Mouse (Mus musculus): Measurements from ENCODE around the gene Gm17409. TPM values are rescaled to one million over a fixed set of nuclear protein-coding genes. Genes with fewer than 3 reads are reported as not detected.

Gm17409 gene
- polyA plus RNA-seq (2015; fragmentation: Nextera tagmentation; extraction: Ambion mirVana): not detected in 2 replicates

GRCm38 (mm10) chr2:58469816-58470215 lies at the start of gene Gm17409:
Gm17409 (plus strand) TSS chr2:58470116.
- Histone ChIP-seq H3K36me3 (peaks cover 37% of the 10 kb centered on the region), H3K9ac (no peak within 1 kb of the TSS), H3K4me2 (no peak within 1 kb of the TSS), H3K9me3 (no peaks in the 10 kb centered on the region), H3K4me3 (no peak within 1 kb of the TSS), H3K4me1 (replicated peaks) (no peaks in the 10 kb centered on the region), H3K27me3 (no peaks in the 10 kb centered on the region), H3K27ac (replicated peaks) (no peak within 1 kb of the TSS)
- WGBS: 97% methylated on average over 7 of the region's 7 CpGs
- no peak for ATAC-seq (ENCODE audit: low FRiP score, low read depth)

- H3K27ac ChIP-seq (replicated peaks): no peak overlapping the region
- H3K36me3 ChIP-seq: no peaks in the 10 kb centered on the region
- H3K9ac ChIP-seq: no peak overlapping the region
- H3K4me3 ChIP-seq: no peak overlapping the region
- H3K9me3 ChIP-seq: no peaks in the 10 kb centered on the region
- WGBS: 87% methylated on average over 5 of the region's 5 CpGs
- H3K4me1 ChIP-seq (replicated peaks): no peaks in the 10 kb centered on the region
- no peak overlapping the region for H3K4me2 ChIP-seq
- ATAC-seq (ENCODE audit: low FRiP score, low read depth): no peak
- H3K27me3 ChIP-seq: no peaks in the 10 kb centered on the region
These were observed 46.6 kb upstream of the Gm17409 start for GRCm38 (mm10) chr2:58423319-58423718.

- Histone ChIP-seq H3K27me3 (no peaks in the 10 kb centered on the region), H3K36me3 (no peaks in the 10 kb centered on the region), H3K4me1 (replicated peaks) (no peaks in the 10 kb centered on the region), H3K4me3 (no peak overlapping the region), H3K4me2 (no peak overlapping the region), H3K27ac (replicated peaks) (no peak overlapping the region), H3K9me3 (no peaks in the 10 kb centered on the region), H3K9ac (no peak overlapping the region)
- 98% methylated on average over 13 of the region's 13 CpGs for WGBS
- no peak for ATAC-seq (ENCODE audit: low FRiP score, low read depth)
These were observed 44.4 kb upstream of the Gm17409 start for GRCm38 (mm10) chr2:58425436-58426004.

GRCm38 (mm10) chr2:58432211-58432610 lies 37.7 kb upstream of the Gm17409 start:
- Histone ChIP-seq H3K4me2 (no peak overlapping the region), H3K27ac (replicated peaks) (no peak overlapping the region), H3K9ac (no peak overlapping the region), H3K9me3 (no peaks in the 10 kb centered on the region), H3K4me1 (replicated peaks) (no peaks in the 10 kb centered on the region), H3K4me3 (no peak overlapping the region), H3K27me3 (no peaks in the 10 kb centered on the region), H3K36me3 (no peaks in the 10 kb centered on the region)
- ATAC-seq (ENCODE audit: low FRiP score, low read depth): peak; percentile 15; the same call in 1 of the 2 replicates
- WGBS: 91% methylated on average over 7 of the region's 7 CpGs

GRCm38 (mm10) chr2:58433317-58433716 lies 36.6 kb upstream of the Gm17409 start:
- 89% methylated on average over 2 of the region's 2 CpGs for WGBS
- Histone ChIP-seq H3K27me3 (no peaks in the 10 kb centered on the region), H3K36me3 (no peaks in the 10 kb centered on the region), H3K27ac (replicated peaks) (no peak overlapping the region), H3K4me2 (no peak overlapping the region), H3K9ac (no peak overlapping the region), H3K4me1 (replicated peaks) (no peaks in the 10 kb centered on the region), H3K9me3 (no peaks in the 10 kb centered on the region), H3K4me3 (no peak overlapping the region)
- no peak for ATAC-seq (ENCODE audit: low FRiP score, low read depth)

- WGBS: 95% methylated on average over 2 of the region's 2 CpGs
- no peak overlapping the region for H3K27ac ChIP-seq (replicated peaks)
These were observed 35.5 kb upstream of the Gm17409 start for GRCm38 (mm10) chr2:58434438-58434837.

GRCm38 (mm10) chr2:58435507-58435906 lies 34.4 kb upstream of the Gm17409 start:
- WGBS: 88% methylated on average over 13 of the region's 13 CpGs
- no peak overlapping the region for H3K4me2 ChIP-seq
- H3K4me3 ChIP-seq: no peak overlapping the region
- H3K36me3 ChIP-seq: peaks cover 6% of the 10 kb centered on the region; the same call in 1 of the 2 replicates
- H3K9ac ChIP-seq: no peak overlapping the region
- H3K4me1 ChIP-seq (replicated peaks): no peaks in the 10 kb centered on the region
- no peaks in the 10 kb centered on the region for H3K27me3 ChIP-seq
- no peaks in the 10 kb centered on the region for H3K9me3 ChIP-seq
- H3K27ac ChIP-seq (replicated peaks): no peak overlapping the region
- no peak for ATAC-seq (ENCODE audit: low FRiP score, low read depth)

More at GRCm38 (mm10) chr2:58434438-58434837, 35.5 kb upstream of the Gm17409 start:
- Histone ChIP-seq H3K36me3 (peaks cover 5% of the 10 kb centered on the region; the same call in 1 of the 2 replicates), H3K9ac (no peak overlapping the region), H3K9me3 (no peaks in the 10 kb centered on the region), H3K4me2 (no peak overlapping the region), H3K27me3 (no peaks in the 10 kb centered on the region), H3K4me3 (no peak overlapping the region), H3K4me1 (replicated peaks) (no peaks in the 10 kb centered on the region)
- ATAC-seq (ENCODE audit: low FRiP score, low read depth): no peak

GRCm38 (mm10) chr2:58436911-58437310 lies 33.0 kb upstream of the Gm17409 start:
- H3K9me3 ChIP-seq: no peaks in the 10 kb centered on the region
- 72% methylated on average over 3 of the region's 3 CpGs for WGBS
- H3K9ac ChIP-seq: no peak overlapping the region
- no peaks in the 10 kb centered on the region for H3K4me1 ChIP-seq (replicated peaks)
- peaks cover 6% of the 10 kb centered on the region; the same call in 1 of the 2 replicates for H3K36me3 ChIP-seq
- H3K27ac ChIP-seq (replicated peaks): no peak overlapping the region
- H3K4me3 ChIP-seq: no peak overlapping the region
- ATAC-seq (ENCODE audit: low FRiP score, low read depth): no peak
- H3K27me3 ChIP-seq: no peaks in the 10 kb centered on the region
- H3K4me2 ChIP-seq: no peak overlapping the region

GRCm38 (mm10) chr2:58443163-58443562 lies 26.8 kb upstream of the Gm17409 start:
- ATAC-seq (ENCODE audit: low FRiP score, low read depth): no peak
- no peak overlapping the region for H3K4me2 ChIP-seq
- no peaks in the 10 kb centered on the region for H3K27me3 ChIP-seq
- H3K27ac ChIP-seq (replicated peaks): no peak overlapping the region
- no peaks in the 10 kb centered on the region for H3K4me1 ChIP-seq (replicated peaks)
- 86% methylated on average over 4 of the region's 4 CpGs for WGBS
- H3K4me3 ChIP-seq: no peak overlapping the region
- H3K9me3 ChIP-seq: no peaks in the 10 kb centered on the region
- H3K9ac ChIP-seq: no peak overlapping the region
- peaks cover 21% of the 10 kb centered on the region for H3K36me3 ChIP-seq

GRCm38 (mm10) chr2:58447001-58447400 lies 22.9 kb upstream of the Gm17409 start:
- Histone ChIP-seq H3K27me3 (no peaks in the 10 kb centered on the region), H3K4me1 (replicated peaks) (no peaks in the 10 kb centered on the region), H3K9me3 (no peaks in the 10 kb centered on the region), H3K27ac (replicated peaks) (no peak overlapping the region), H3K36me3 (peaks cover 20% of the 10 kb centered on the region), H3K9ac (no peak overlapping the region), H3K4me2 (no peak overlapping the region), H3K4me3 (no peak overlapping the region)
- WGBS: 95% methylated on average over 15 of the region's 15 CpGs
- ATAC-seq (ENCODE audit: low FRiP score, low read depth): no peak

- no peak overlapping the region for H3K4me3 ChIP-seq
- H3K9me3 ChIP-seq: no peaks in the 10 kb centered on the region
- H3K36me3 ChIP-seq: peaks cover 22% of the 10 kb centered on the region
- no peaks in the 10 kb centered on the region for H3K4me1 ChIP-seq (replicated peaks)
- no peak overlapping the region for H3K27ac ChIP-seq (replicated peaks)
- H3K4me2 ChIP-seq: no peak overlapping the region
- H3K9ac ChIP-seq: no peak overlapping the region
- no peaks in the 10 kb centered on the region for H3K27me3 ChIP-seq
- peak; percentile 56; the same call in 1 of the 2 replicates for ATAC-seq (ENCODE audit: low FRiP score, low read depth)
- WGBS: 75% methylated on average over 16 of the region's 16 CpGs
These were observed 15.6 kb upstream of the Gm17409 start for GRCm38 (mm10) chr2:58454095-58454865.

GRCm38 (mm10) chr2:58456843-58457487 lies 13.0 kb upstream of the Gm17409 start:
- Histone ChIP-seq H3K9ac (no peak overlapping the region), H3K27ac (replicated peaks) (no peak overlapping the region), H3K4me2 (no peak overlapping the region), H3K4me1 (replicated peaks) (no peaks in the 10 kb centered on the region), H3K9me3 (no peaks in the 10 kb centered on the region), H3K4me3 (no peak overlapping the region), H3K27me3 (no peaks in the 10 kb centered on the region), H3K36me3 (peaks cover 24% of the 10 kb centered on the region)
- ATAC-seq (ENCODE audit: low FRiP score, low read depth): no peak
- WGBS: 89% methylated on average over 8 of the region's 8 CpGs

Measured in hindbrain, embryonic 15.5 days (tissue).